Mouse (Mus musculus) G1E (cell line): ENCODE measurements around the gene Pcsk7. TPM values are rescaled to one million over a fixed set of nuclear protein-coding genes. Genes with fewer than 3 reads are reported as not detected.

Experiments
- ATAC-seq: 2 replicates; pipeline ENCODE4 v1.8.0; 2016; ENCODE audit warnings: mild to moderate bottlenecking; ENCODE audit not compliant: insufficient number of reproducible peaks, poor library complexity, low FRiP score, severe bottlenecking; ENCODE audit errors: extremely low read depth
- DNase-seq: peaks from one replicate; pipeline ENCODE4 v3.0.0; 2012; ENCODE audit warnings: low spot score
- H3K27me3 ChIP-seq: 2 replicates; pipeline ENCODE4 v1.6.1; 2012; ENCODE audit warnings: mild to moderate bottlenecking, low read length, inconsistent platforms; ENCODE audit not compliant: insufficient read depth
- H3K36me3 ChIP-seq: replicated peaks from 2 replicates; pipeline ENCODE3; 2012; ENCODE audit warnings: mild to moderate bottlenecking, inconsistent platforms
- H3K4me1 ChIP-seq: 2 replicates; pipeline ENCODE4 v1.6.1; 2012; ENCODE audit warnings: low read depth, low read length, inconsistent platforms, mixed read lengths; ENCODE audit not compliant: insufficient read depth
- H3K4me3 ChIP-seq: 2 replicates; pipeline ENCODE4 v1.5.1; 2012; ENCODE audit warnings: low read depth, mild to moderate bottlenecking, inconsistent platforms, low read length, moderate library complexity, mixed read lengths
- H3K9me3 ChIP-seq: replicated peaks from 2 replicates; pipeline ENCODE4 v1.6.1; 2012; ENCODE audit warnings: inconsistent platforms
- CTCF ChIP-seq: IDR thresholded peaks from 2 replicates; pipeline ENCODE4 v1.5.1; 2012; ENCODE audit warnings: low read depth, low read length, inconsistent platforms, mixed read lengths
- GATA1 ChIP-seq: IDR thresholded peaks from 2 replicates; pipeline ENCODE4 v1.6.1; 2012; ENCODE audit warnings: borderline replicate concordance, low read length, inconsistent platforms, mixed read lengths
- GATA2 ChIP-seq: IDR thresholded peaks from 2 replicates; pipeline ENCODE4 v1.6.1; 2012; ENCODE audit warnings: low read depth, low read length, inconsistent platforms, borderline replicate concordance
- POLR2AphosphoS5 ChIP-seq: IDR thresholded peaks from 2 replicates; pipeline ENCODE4 v1.6.1; 2012; ENCODE audit warnings: low read depth, low read length, inconsistent platforms; ENCODE audit not compliant: insufficient replicate concordance
- TAL1 ChIP-seq: conservative IDR thresholded peaks from 2 replicates; pipeline ENCODE4 v1.6.1; 2012; ENCODE audit warnings: low read depth, low read length, inconsistent platforms, mixed read lengths
- polyA plus RNA-seq: library from polyadenylated mRNA; stranded (reverse); fragments of >175 nt; gene quantifications from 2 replicates; pipeline ENCODE4 v1.2.3, GENCODE M21; 2012
- total RNA-seq, 2 experiments: library from RNA; stranded (forward) in 1 of 2; stranded (reverse) in 1 of 2; fragments of 200-1000 nt in 1 of 2; fragments of >200 nt in 1 of 2; fragmentation: Nextera tagmentation in 1 of 2; gene quantifications; 2 replicates each; pipeline ENCODE4 v1.2.3; 2014 to 2017

The Pcsk7 gene
- total and polyA plus RNA-seq, 3 experiments: 6.3 to 11.8 (median 7.1) TPM

DNA sequence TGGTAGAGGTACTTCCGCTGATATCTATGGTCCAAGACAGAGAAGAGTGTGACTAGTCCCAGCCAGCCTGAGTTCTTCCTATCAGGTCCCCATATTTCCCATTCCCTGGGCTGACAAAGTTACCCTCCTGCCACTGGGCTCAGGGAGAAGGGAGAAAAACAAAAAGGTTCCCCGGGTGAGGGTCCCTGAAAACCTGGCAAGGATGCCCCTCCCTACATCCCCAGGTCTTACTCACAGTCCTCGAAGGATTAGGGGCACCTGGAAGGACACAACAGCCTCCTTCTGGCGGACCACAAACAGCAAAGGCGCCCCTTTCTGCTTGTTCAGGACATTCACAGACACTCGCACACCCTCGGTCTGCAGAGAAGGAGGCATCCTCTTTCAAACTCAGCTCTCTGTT lies 46.6 kb downstream of the Pcsk7 start:
- Histone ChIP-seq H3K4me1 (peaks cover 33% of the 10 kb centered on the region), H3K27me3 (no peaks in the 10 kb centered on the region), H3K9me3 (no peaks in the 10 kb centered on the region), H3K4me3 (peak overlapping the region; percentile 10; the same call in 1 of the 2 replicates), H3K36me3 (peaks cover 60% of the 10 kb centered on the region)
- no peak for TF ChIP-seq GATA2
- TF ChIP-seq CTCF: no peak
- TF ChIP-seq GATA1: no peak
- TF ChIP-seq TAL1: no peak
- no peak for TF ChIP-seq POLR2AphosphoS5
- ATAC-seq: no peak
- DNase-seq: no peak

DNA sequence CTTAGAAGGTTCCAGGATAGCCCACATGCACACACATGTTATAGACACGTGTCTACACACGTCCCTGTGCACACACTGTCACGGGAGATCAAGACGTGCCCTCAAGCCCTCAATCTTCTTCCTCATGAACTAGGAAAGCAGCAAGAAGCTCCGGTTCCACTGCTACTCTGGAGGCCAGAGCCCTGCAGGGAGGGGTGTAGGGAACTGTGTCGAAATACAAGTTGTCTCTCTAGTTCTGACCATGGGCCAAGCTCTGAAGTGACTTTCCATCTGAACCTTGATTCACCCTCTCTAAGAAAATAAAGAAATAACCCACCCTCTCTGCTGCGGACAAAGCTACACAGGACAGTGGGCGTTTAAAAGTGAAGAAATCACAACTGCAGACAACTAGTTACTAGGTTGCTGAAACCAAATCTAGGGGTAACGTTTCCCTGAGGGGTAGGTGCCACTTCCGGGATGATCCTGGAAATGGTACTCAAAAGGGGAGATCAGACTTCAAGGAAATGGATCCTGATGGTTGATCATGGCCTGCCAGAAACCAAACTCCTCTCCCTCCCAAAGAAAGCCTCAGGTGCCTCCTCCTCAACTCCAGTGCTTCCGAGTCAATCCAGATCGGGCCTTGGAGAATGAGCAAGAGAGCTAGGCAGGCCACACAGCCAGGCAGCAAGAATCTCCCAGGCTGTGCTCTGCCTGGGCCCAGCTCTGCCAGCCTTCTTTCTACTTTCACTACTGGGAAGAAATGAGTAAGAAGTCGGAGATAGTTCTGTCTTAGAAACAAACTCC lies 47.4 kb downstream of the Pcsk7 start:
- peak overlapping the region; percentile 90 for H3K4me3 ChIP-seq
- TF ChIP-seq GATA2 (no peak), GATA1 (no peak), POLR2AphosphoS5 (no peak), TAL1 (no peak), CTCF (no peak)
- H3K9me3 ChIP-seq: no peaks in the 10 kb centered on the region
- H3K36me3 ChIP-seq: peaks cover 59% of the 10 kb centered on the region
- peaks cover 38% of the 10 kb centered on the region for H3K4me1 ChIP-seq
- DNase-seq: no peak
- no peak for ATAC-seq
- no peaks in the 10 kb centered on the region for H3K27me3 ChIP-seq

DNA sequence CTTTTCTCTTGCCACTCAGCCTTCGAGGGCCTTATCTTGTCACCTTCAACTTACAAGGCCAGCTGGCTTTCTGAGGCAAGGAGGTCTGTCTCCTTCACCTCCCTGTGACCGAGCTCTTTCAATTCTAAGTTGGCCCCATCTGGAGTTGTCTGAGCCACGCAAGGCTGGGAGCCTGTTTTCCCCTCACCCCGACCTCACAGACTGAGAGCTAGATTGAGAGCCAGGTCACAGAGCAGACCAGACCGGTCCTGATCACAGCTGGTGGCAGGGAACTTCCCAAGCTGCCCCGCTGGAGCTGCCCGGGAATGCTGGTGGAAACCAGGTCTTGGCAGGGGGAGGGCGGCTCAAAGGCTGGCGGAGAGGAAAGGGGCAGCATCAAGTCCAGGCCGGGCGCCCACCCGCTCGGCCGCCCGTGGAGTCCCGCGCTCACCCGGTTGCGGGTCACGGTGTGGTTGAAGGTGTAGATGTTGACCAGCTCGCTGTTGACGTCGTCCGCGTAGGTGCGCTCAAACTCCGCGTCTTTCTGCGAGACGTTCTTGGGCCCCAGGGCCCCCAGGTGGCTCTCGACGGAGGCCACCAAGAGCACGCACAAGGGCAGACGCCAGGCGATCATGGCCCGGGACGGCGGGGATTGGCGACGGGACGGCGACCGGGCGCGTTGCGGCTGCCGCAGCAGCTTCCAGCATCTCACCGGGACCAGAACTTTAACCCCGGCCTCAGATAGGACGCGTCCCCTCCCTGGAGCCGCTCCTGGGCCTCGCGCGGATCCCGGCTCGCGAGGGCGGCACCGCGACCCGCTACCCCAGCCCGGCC lies 48.2 kb downstream of the Pcsk7 start:
- Histone ChIP-seq H3K4me3 (peak overlapping the region; percentile 90), H3K4me1 (peaks cover 41% of the 10 kb centered on the region), H3K36me3 (peaks cover 57% of the 10 kb centered on the region), H3K9me3 (no peaks in the 10 kb centered on the region), H3K27me3 (no peaks in the 10 kb centered on the region)
- TF ChIP-seq GATA2 (no peak), TAL1 (no peak), CTCF (no peak), GATA1 (no peak), POLR2AphosphoS5 (no peak)
- DNase-seq (peak; percentile 81), ATAC-seq (no peak)

DNA sequence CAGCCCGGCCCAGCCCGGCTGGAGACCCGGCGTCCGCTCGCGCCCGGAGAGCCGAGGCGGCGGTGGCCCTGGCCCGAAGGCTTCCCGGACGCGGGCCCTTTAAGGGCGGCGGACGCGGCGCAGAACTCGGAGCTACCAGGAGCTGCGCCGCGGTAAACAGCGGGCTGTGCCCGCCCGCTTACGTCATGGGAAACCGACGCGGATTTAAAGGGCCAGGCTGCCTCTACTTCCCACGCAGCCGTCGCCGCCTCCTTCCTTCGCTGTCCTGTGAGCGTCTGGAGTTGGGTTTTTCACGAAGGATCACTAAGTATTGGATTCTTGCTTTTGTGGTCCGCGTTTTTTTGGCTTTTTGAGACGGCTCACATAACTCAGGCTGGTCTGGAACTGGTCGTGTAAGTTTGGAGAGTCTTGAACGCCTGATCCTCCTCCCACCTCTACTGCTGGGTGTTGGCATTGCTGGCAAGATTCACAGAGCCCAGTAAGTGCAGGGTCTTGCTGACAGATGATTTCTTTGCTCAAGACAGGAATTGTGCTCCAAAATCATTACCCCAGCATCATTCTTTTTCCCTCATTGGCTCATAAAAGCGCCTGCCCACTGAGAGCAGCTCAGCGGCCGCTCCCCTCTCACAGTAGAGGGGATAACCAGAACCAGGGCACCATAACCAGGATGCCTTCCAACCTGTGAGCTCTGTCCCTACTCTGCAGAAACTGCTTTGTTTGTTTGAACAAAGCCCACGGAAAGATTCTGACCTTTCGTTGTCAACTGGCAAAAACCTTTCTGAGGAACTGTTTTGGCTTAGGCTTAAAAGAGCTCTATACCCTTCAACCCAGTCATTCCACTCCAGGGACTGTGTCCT lies 49.0 kb downstream of the Pcsk7 start, which contains the start of gene Sidt2:
Sidt2 (minus strand) TSS at position 152 of the 857 bp plus-strand sequence.
- ATAC-seq (peak; percentile 87), DNase-seq (peak; percentile 88)
- H3K4me3 ChIP-seq: peak within 1 kb of the TSS; percentile 90
- no peaks in the 10 kb centered on the region for H3K27me3 ChIP-seq
- H3K36me3 ChIP-seq: peaks cover 57% of the 10 kb centered on the region
- no peak for TF ChIP-seq GATA1
- no peak for TF ChIP-seq CTCF
- TF ChIP-seq TAL1: no peak
- no peak for TF ChIP-seq POLR2AphosphoS5
- no peak for TF ChIP-seq GATA2
- H3K4me1 ChIP-seq: peaks cover 39% of the 10 kb centered on the region
- H3K9me3 ChIP-seq: no peaks in the 10 kb centered on the region

DNA sequence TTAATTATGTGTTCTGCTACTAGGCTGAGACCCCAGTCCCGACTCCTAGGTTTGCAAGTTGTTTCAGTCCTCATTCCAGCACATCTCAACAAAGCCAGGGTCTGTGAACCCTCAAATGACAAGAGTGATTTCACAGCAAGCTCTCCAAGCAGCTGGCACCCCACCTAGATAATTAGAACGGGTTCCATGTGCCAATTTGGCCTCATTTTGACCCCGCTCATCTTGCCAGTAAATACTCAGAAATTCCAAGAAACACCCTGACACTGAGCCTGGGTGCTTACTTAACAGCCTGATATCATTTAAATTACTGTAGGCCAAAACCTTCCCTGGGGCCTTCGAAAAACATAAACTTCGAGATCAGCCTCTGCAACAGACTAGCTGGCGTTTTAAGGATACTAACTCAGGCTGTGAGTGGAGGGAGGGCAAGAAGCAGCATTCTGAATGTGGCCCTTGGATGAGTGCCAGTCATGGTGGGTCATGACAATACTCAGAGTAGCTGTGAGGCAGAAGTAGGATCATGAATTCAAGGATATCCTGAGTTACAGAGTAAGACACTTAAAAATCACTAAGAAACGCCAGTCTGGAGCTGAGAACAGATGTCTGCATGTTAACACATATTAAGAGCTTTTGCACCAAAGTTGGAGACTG lies 51.9 kb downstream of the Pcsk7 start:
- no peaks in the 10 kb centered on the region for H3K27me3 ChIP-seq
- H3K9me3 ChIP-seq: no peaks in the 10 kb centered on the region
- no peak for ATAC-seq
- DNase-seq: no peak
- TF ChIP-seq POLR2AphosphoS5 (no peak), GATA2 (no peak), GATA1 (no peak), CTCF (no peak), TAL1 (no peak)
- peaks cover 56% of the 10 kb centered on the region for H3K36me3 ChIP-seq
- H3K4me3 ChIP-seq: no peak overlapping the region
- H3K4me1 ChIP-seq: peaks cover 34% of the 10 kb centered on the region
